Mouse (Mus musculus) right cerebral cortex, postnatal 14 days (tissue): ENCODE measurements around the gene Tubgcp6.

ENCODE experiments used
- DNase-seq: peaks from one replicate; pipeline ENCODE4 v3.0.0; 2022

Gene Tubgcp6

GRCm38 (mm10) chr15:89062518-89062910 lies 60.4 kb downstream of the Tubgcp6 start:
- peak; percentile 2 for DNase-seq

GRCm38 (mm10) chr15:89061761-89062517 lies 61.0 kb downstream of the Tubgcp6 start:
- DNase-seq = no peak

GRCm38 (mm10) chr15:89060811-89061460 lies 62.0 kb downstream of the Tubgcp6 start:
- no peak for DNase-seq

DNA sequence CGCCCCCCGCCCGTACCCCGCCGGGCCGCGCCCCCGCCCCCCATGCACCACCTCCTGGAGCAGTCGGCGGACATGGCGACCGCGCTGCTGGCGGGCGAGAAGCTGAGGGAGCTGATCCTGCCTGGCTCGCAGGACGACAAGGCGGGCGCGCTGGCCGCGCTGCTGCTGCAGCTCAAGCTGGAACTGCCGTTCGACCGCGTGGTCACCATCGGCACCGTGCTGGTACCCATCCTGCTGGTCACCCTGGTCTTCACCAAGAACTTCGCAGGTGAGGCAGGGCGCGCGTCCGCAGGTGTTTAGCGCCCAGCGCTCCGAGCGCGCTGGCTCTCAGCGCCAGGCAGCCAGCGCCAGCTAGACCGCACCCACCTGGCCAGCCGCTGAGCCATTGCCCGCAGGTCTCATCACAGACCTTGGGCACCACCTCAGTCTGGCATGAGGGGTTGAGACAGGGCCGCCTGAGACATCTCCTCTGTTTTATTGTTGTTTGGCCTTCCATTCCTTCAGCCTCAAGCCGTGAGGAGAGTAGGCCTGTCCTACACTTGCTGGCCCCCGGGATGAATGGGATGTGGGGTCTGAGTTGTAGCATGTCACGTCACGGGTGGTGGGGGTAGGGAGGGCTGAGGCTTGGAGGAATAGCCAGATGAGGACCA lies 62.8 kb downstream of the Tubgcp6 start:
- peak; percentile 49 for DNase-seq

GRCm38 (mm10) chr15:89059161-89059931 lies 63.6 kb downstream of the Tubgcp6 start, which contains the start of gene Panx2:
Gene Panx2, plus strand, starts transcription at chr15:89059734.
- no peak for DNase-seq

GRCm38 (mm10) chr15:89058736-89059135 lies 64.2 kb downstream of the Tubgcp6 start:
- no peak for DNase-seq

DNA sequence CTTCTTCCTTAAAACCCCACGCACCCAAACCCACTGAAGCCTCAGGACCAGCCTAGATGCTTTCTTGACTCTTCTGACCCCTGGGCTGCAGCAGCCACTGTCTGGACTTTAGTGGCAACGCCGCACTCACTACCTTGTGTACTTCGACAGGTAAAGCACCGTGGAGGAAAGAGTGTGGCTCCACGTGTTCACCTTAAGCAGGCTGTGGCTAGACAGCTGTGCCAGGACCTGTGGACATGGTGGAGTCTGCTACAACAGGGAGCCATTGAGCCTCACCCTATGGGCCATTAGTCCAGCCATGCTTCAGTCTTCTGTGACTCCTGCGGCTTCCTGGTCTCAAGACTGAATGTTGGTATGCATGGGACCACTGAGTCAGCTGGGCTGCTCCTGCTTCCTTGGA lies 68.2 kb downstream of the Tubgcp6 start:
- no peak for DNase-seq
